Mouse (Mus musculus): ENCODE results near the gene Mrpl49. TPM values are rescaled to one million over a fixed set of nuclear protein-coding genes. Genes with fewer than 3 reads are reported as not detected.
A peak's percentile ranks its signal among the peaks of the same experiment; 100 is the strongest.

The Mrpl49 gene
- total RNA-seq, 2 experiments from 2014 or later: 40.9 to 41.3 TPM

DNA sequence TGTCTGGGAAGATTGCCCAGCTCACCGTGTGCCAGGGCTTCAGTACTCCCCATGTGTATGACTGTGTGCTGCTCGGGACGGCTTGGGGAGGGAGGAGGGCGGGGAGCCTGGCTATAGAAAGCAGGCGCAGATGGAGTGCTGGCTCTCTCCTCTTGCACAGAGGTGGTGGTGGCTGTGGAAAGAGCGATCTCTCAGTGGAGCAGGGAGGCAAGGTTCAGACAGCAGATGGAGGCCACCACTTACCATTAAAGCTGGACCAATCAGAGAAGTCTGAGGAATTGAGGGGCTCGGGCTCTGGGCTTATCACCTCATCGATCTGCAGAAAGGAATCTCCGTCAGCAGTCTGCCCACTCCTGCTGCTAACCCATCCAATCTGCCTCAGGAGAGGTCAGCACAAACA lies 24.6 kb upstream of the Mrpl49 start, which contains the start of gene Gm28374:
Gm28374 (minus strand) TSS at position 101 of the 400 bp plus-strand sequence.
- intact Hi-C loops (cut with DNase I): loop anchor here (5.0 to 10.0 kb wide), 2 partner anchors 35 to 253 kb away; partner anchors contain the start of genes Men1 and Sac3d1
- Histone ChIP-seq H3K4me3 (no peak within 1 kb of the TSS), H3K27ac (no peak within 1 kb of the TSS)
- TF ChIP-seq CTCF (IDR thresholded peaks at IDR 0.05): no peak
- no peak for DNase-seq (ENCODE audit: extremely low spot score in 1 of 2, low spot score in 2 of 2)

GRCm38 (mm10) chr19:6079983-6080480 lies 22.4 kb upstream of the Mrpl49 start, which contains the start of gene Tmem262:
Tmem262 (plus strand) TSS chr19:6080033.
- H3K4me3 ChIP-seq: no peak within 1 kb of the TSS
- intact Hi-C loops (cut with DNase I): loop anchor here (5.0 to 10.0 kb wide), 2 partner anchors 37 to 255 kb away; partner anchors contain the start of genes Men1 and Sac3d1
- no peak for TF ChIP-seq CTCF (IDR thresholded peaks at IDR 0.05)
- no peak for DNase-seq (ENCODE audit: extremely low spot score in 1 of 2, low spot score in 2 of 2)
- no peak within 1 kb of the TSS for H3K27ac ChIP-seq

GRCm38 (mm10) chr19:6076564-6077393 lies 19.2 kb upstream of the Mrpl49 start, which contains the start of gene Vps51:
Vps51 (minus strand) TSS chr19:6077231.
- H3K4me3 ChIP-seq: peak within 1 kb of the TSS; percentile 85
- peak; percentile 84 to 87 for DNase-seq (ENCODE audit: extremely low spot score in 1 of 2, low spot score in 2 of 2)
- TF ChIP-seq CTCF (IDR thresholded peaks at IDR 0.05): no peak
- peak within 1 kb of the TSS; percentile 95 for H3K27ac ChIP-seq
- intact Hi-C loops (cut with DNase I): loop anchor here (1.0 kb wide), 1 partner anchor 30 kb away; the partner anchor contains the start of gene Syvn1

DNA sequence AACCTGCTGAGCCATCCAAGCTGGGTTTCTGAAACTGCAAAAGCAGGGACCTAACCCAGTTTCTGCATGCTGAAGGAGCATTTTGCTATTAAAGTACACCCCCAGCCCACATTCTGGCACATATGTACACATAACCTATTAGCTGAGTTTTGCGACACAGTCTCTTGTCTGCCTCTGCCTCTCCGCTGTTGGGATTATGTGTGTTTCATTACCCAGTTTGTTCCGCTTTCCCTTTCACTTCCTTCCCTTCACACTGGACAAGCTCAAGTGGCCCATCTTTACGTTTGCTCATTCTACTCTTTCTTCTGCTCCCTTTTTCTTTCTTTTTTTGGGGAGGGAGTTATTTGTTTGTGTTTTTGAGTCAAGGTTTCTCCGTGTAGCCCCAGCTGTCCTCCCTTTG lies 16.3 kb upstream of the Mrpl49 start:
- no peak for DNase-seq (ENCODE audit: extremely low spot score in 1 of 2, low spot score in 2 of 2)
- TF ChIP-seq CTCF (IDR thresholded peaks at IDR 0.05): no peak
- H3K27ac ChIP-seq: no peak overlapping the region
- H3K4me3 ChIP-seq: no peak overlapping the region
- intact Hi-C loops (cut with DNase I): no loop called here

- intact Hi-C loops (cut with DNase I): no loop called here
- no peak overlapping the region for H3K4me3 ChIP-seq
- no peak overlapping the region for H3K27ac ChIP-seq
- TF ChIP-seq CTCF (IDR thresholded peaks at IDR 0.05): no peak
- no peak for DNase-seq (ENCODE audit: extremely low spot score in 1 of 2, low spot score in 2 of 2)
Measured at GRCm38 (mm10) chr19:6071261-6071660, 13.7 kb upstream of the Mrpl49 start.

- intact Hi-C loops (cut with DNase I): no loop called here
- Histone ChIP-seq H3K4me3 (no peak overlapping the region), H3K27ac (no peak overlapping the region)
- TF ChIP-seq CTCF (IDR thresholded peaks at IDR 0.05): no peak
- no peak for DNase-seq (ENCODE audit: extremely low spot score in 1 of 2, low spot score in 2 of 2)
Measured at GRCm38 (mm10) chr19:6070571-6071250, 13.1 kb upstream of the Mrpl49 start.

GRCm38 (mm10) chr19:6069851-6070250 lies 12.3 kb upstream of the Mrpl49 start:
- TF ChIP-seq CTCF (IDR thresholded peaks at IDR 0.05): no peak
- DNase-seq (ENCODE audit: extremely low spot score in 1 of 2, low spot score in 2 of 2): no peak
- H3K4me3 ChIP-seq: no peak overlapping the region
- H3K27ac ChIP-seq: no peak overlapping the region
- intact Hi-C loops (cut with DNase I): no loop called here

GRCm38 (mm10) chr19:6068951-6069350 lies 11.4 kb upstream of the Mrpl49 start:
- intact Hi-C loops (cut with DNase I): no loop called here
- Histone ChIP-seq H3K27ac (no peak overlapping the region), H3K4me3 (no peak overlapping the region)
- no peak; the same call in 1 of the 2 replicates for TF ChIP-seq CTCF (IDR thresholded peaks at IDR 0.05)
- DNase-seq (ENCODE audit: extremely low spot score in 1 of 2, low spot score in 2 of 2): no peak

DNA sequence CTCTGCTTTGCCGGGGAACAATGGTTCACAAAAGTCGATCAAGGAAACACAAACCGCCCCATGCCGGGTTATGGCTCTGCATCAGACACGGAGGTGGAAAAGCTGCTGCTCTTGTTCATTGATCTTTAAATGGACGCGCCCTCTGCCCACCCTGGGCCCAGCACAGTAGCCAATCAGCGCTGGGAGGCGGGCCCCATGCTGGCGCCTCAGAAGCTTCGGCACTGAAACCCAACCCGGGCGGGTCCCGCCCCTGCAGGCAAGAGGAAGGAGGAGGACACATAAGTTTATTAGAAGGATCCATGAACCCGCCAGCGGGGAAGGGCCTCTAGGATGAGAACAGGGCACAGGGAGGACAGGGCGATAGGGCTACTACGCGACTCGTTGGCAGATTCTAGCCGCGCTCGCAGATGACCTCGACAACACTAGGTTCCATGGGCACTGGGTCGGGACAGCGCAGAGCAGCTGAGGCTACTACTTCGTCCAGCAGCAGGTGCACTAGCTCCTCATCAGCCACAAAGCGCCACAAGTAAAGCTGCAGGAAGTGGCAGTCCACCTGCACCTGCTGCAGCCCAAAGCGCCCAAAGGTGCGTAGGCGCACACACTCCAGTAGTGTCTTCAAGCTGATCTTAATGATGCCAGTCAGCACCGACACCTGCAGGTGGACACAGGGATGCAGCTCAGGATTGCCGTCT lies 10.3 kb upstream of the Mrpl49 start, which contains the start of gene Tm7sf2:
Tm7sf2 (minus strand) TSS at position 650 of the 692 bp plus-strand sequence.
- no peak; the same call in 1 of the 2 replicates for TF ChIP-seq CTCF (IDR thresholded peaks at IDR 0.05)
- peak within 1 kb of the TSS; percentile 50 for H3K4me3 ChIP-seq

GRCm38 (mm10) chr19:6067011-6067723 lies 9.6 kb upstream of the Mrpl49 start:
- DNase-seq (ENCODE audit: extremely low spot score in 1 of 2, low spot score in 2 of 2): peak; percentile 80 to 82
- peak overlapping the region; percentile 66 for H3K27ac ChIP-seq
- peak; percentile 91 for TF ChIP-seq CTCF (IDR thresholded peaks at IDR 0.05)
- intact Hi-C loops (cut with DNase I): no loop called here
- H3K4me3 ChIP-seq: peak overlapping the region; percentile 50

More for the DNA sequence above, 10.3 kb upstream of the Mrpl49 start, which contains the start of gene Tm7sf2:
- intact Hi-C loops (cut with DNase I): no loop called here
- H3K27ac ChIP-seq: peak within 1 kb of the TSS; percentile 66
- peak; percentile 79 to 87 for DNase-seq (ENCODE audit: extremely low spot score in 1 of 2, low spot score in 2 of 2)

All from left cerebral cortex, adult 2 months (tissue).